Mouse (Mus musculus) heart, adult 2 months (tissue): ENCODE results near the gene Hapln4. TPM values are rescaled to one million over a fixed set of nuclear protein-coding genes. Genes with fewer than 3 reads are reported as not detected.
A peak's percentile ranks its signal among the peaks of the same experiment; 100 is the strongest.

ENCODE experiments used
- DNase-seq, 2 experiments: peaks; one replicate each; pipeline ENCODE4 v3.0.0; 2021
- H3K27ac ChIP-seq: fragments of 200-600 bp; 2 replicates; pipeline ENCODE4 v1.8.1; 2022
- H3K27me3 ChIP-seq: fragments of 200-500 bp; 2 replicates; pipeline ENCODE4 v1.6.1; 2012; ENCODE audit warnings: mild to moderate bottlenecking, low read length, inconsistent platforms, mixed read lengths; ENCODE audit not compliant: control insufficient read depth, insufficient read depth
- H3K36me3 ChIP-seq: fragments of 200-500 bp; 2 replicates; pipeline ENCODE4 v1.6.1; 2012; ENCODE audit warnings: low read length, inconsistent platforms; ENCODE audit not compliant: control insufficient read depth, insufficient read depth
- H3K4me1 ChIP-seq: fragments of 200-500 bp; 2 replicates; pipeline ENCODE4 v1.6.1; 2011; ENCODE audit warnings: low read length; ENCODE audit not compliant: control insufficient read depth, insufficient read depth
- H3K4me3 ChIP-seq: fragments of 200-600 bp; 2 replicates; pipeline ENCODE4 v1.8.1; 2022
- H3K79me2 ChIP-seq: fragments of 200-500 bp; replicated peaks from 2 replicates; pipeline ENCODE4 v1.6.1; 2012; ENCODE audit warnings: mild to moderate bottlenecking, inconsistent platforms, low read length, moderate library complexity, mixed read lengths; ENCODE audit not compliant: control insufficient read depth, insufficient read depth
- H3K9ac ChIP-seq: fragments of 200-500 bp; 2 replicates; pipeline ENCODE4 v1.6.1; 2012; ENCODE audit warnings: low read depth, mild to moderate bottlenecking, control low read depth, inconsistent platforms, low read length, mixed read lengths
- CTCF ChIP-seq: fragments of 200-600 bp; IDR thresholded peaks from 2 replicates; pipeline ENCODE4 v1.8.1; 2022; ENCODE audit warnings: antibody characterized with exemption, mild to moderate bottlenecking, moderate library complexity
- EP300 ChIP-seq: fragments of 200-500 bp; IDR thresholded peaks from 2 replicates; pipeline ENCODE4 v1.6.1; 2011; ENCODE audit warnings: low read depth, low read length, control low read depth; ENCODE audit not compliant: insufficient read depth
- POLR2A ChIP-seq: fragments of 200-500 bp; IDR thresholded peaks from 2 replicates; pipeline ENCODE4 v1.6.1; 2011; ENCODE audit warnings: mild to moderate bottlenecking, low read depth, low read length, control low read depth; ENCODE audit not compliant: insufficient read depth
- WGBS: fragments of 180-500 bp; shearing (Covaris S2); methylation state at CpG from one replicate; pipeline ENCODE4 v1.1.7; 2018; 5-methylcytosine and 5-hydroxymethylcytosine counted together
- intact Hi-C: fragments of 180-260 bp; cut with DNase I; formaldehyde crosslinking; loops from one replicate; pipeline ENCODE4 v1.15.1; 2025
- polyA plus RNA-seq: library from polyadenylated mRNA; depleted of rRNA; stranded (reverse); fragments of >200 nt; gene quantifications from 2 replicates; pipeline ENCODE4 v1.2.3, GENCODE M21; 2012
- total RNA-seq, 2 experiments: library from RNA; stranded (reverse); gene quantifications; 2 replicates each; pipeline ENCODE4 v1.2.3; 2021

Gene Hapln4
- total and polyA plus RNA-seq, 3 experiments = 0.10 to 0.16 TPM; not detected in 1

- H3K27ac ChIP-seq = peak overlapping the region; percentile 68
- H3K4me3 ChIP-seq = no peak overlapping the region
- peaks cover 9% of the 10 kb centered on the region for H3K4me1 ChIP-seq
- H3K27me3 ChIP-seq = no peaks in the 10 kb centered on the region
- H3K36me3 ChIP-seq = no peaks in the 10 kb centered on the region
- no peaks in the 10 kb centered on the region for H3K79me2 ChIP-seq
- WGBS = 55% methylated on average over 3 of the region's 3 CpGs
- peak; percentile 76 to 84 for DNase-seq
- TF ChIP-seq EP300 (no peak), CTCF (no peak)
- H3K9ac ChIP-seq = no peak overlapping the region
- intact Hi-C loops = no loop called here
Measured at GRCm38 (mm10) chr8:70128435-70128834, 45.2 kb downstream of the Hapln4 start.

DNA sequence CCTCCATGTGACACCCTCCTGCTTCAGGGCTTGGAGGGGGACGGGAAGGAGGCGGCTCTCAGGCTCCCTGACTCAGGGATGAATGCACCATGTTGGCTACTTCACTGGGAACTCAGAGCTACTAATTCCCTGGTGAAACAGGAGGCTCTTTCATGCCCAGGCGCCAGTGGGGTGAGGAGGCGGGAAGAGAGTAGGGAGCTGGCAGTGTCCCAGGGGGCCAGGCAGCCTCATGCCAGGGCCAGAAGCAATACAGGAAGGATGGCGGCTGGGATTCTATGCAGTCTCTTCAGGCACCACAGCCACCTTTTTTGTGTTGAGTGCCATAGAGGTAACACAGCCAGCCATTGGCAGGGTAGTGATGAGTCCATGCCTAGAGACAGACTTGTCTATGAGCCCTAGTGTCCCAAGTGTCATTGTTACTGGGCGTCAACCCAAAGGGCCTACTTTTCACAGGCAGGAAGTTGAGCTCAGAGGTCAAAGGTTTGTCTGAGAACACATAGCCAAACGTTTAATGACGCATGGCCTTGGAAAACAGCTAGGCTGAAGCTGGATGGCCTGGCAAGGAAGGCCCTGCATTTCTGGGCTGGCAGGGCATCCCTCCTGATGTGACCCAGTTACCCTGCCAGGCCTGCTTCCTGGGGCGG is 46.2 kb downstream of the Hapln4 start:
- WGBS = 40% methylated on average over 9 of the region's 9 CpGs
- H3K36me3 ChIP-seq = no peaks in the 10 kb centered on the region
- H3K4me1 ChIP-seq = peaks cover 9% of the 10 kb centered on the region
- H3K79me2 ChIP-seq = no peaks in the 10 kb centered on the region
- H3K27me3 ChIP-seq = no peaks in the 10 kb centered on the region
- intact Hi-C loops = no loop called here
- TF ChIP-seq CTCF (no peak), POLR2A (no peak), EP300 (no peak)
- DNase-seq = peak; percentile 40 to 58
- no peak overlapping the region for H3K9ac ChIP-seq
- no peak overlapping the region for H3K4me3 ChIP-seq
- H3K27ac ChIP-seq = peak overlapping the region; percentile 68

DNA sequence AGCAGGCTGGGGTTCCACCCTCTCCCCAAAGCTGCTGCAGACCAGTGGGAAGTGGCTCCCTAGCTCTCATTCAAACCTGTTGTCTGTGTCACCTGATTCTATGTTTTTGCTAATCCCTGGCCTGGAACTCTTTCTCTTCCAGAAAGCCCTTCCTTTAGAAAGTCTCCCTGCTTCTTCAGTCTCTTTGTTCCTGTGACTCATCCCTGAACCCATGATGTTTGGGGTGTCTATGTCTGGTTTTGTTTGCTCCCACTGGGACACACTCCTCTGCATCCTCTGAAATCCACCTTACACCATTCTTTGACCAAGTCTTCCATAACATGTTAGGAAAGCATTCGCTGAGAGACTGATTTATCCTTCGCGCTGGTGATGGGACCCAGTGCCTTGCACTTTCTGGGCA is 46.8 kb downstream of the Hapln4 start:
- intact Hi-C loops = loop anchor here (5.0 kb wide), 1 partner anchor 133 kb away; the partner anchor contains the start of gene Gatad2a
- peaks cover 9% of the 10 kb centered on the region for H3K4me1 ChIP-seq
- no peaks in the 10 kb centered on the region for H3K79me2 ChIP-seq
- WGBS = 88% methylated on average over 3 of the region's 3 CpGs
- H3K36me3 ChIP-seq = no peaks in the 10 kb centered on the region
- H3K27me3 ChIP-seq = no peaks in the 10 kb centered on the region
- TF ChIP-seq POLR2A = no peak
- TF ChIP-seq EP300 = no peak
- no peak for TF ChIP-seq CTCF
- no peak overlapping the region for H3K9ac ChIP-seq
- H3K4me3 ChIP-seq = no peak overlapping the region
- DNase-seq = no peak
- H3K27ac ChIP-seq = peak overlapping the region; percentile 68

DNA sequence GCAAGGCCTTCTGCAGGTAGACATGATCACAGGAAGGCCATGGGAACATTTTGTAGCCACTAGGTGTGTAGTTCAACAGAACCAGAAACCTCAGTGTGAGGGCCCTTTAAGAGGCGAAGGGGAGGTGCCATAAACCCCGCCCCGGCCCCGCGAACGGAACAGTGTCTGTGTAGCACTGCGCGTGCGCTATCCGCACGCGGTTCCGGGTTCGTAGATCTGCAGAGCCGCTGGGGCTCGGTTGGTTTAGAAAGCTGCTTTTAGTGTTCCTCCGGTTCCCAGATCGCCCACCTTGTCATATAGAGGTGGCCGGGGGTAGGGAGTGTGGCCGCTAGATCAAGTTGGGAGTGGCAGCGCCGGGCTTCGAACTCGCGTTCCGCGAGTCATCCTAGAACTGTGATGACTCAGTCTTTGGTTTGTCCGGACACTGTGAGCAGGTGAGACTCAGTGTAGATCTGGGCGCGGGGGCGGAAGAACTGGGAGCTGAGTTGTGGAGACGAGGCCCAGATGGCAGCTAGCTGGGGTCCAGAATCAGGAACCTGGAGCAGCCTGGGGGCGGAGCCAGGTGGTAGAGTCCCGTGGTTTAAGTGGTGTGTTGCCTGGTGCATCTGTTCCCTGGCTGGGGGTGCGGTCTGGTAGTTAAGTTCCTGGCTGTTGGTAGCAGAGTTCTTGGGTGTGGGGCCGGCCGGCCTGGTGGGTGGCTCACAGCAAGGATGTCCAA is 48.1 kb downstream of the Hapln4 start, which contains the start of gene Nr2c2ap:
Gene Nr2c2ap (plus strand): TSS at position 168 of the 718 bp plus-strand sequence.
- intact Hi-C loops = loop anchor here (1.0 to 5.0 kb wide), 2 partner anchors 8 to 134 kb away; partner anchors contain the start of genes Borcs8, Gatad2a, Mef2b and Rfxank
- H3K9ac ChIP-seq = peak within 1 kb of the TSS; percentile 55
- H3K4me3 ChIP-seq = peak within 1 kb of the TSS; percentile 89
- no peaks in the 10 kb centered on the region for H3K36me3 ChIP-seq
- H3K27me3 ChIP-seq = no peaks in the 10 kb centered on the region
- peaks cover 9% of the 10 kb centered on the region for H3K4me1 ChIP-seq
- DNase-seq = peak; percentile 89
- no peaks in the 10 kb centered on the region for H3K79me2 ChIP-seq
- peak within 1 kb of the TSS; percentile 72 for H3K27ac ChIP-seq
- 2% methylated on average over 37 of the region's 37 CpGs for WGBS
- TF ChIP-seq POLR2A (peak; percentile 74), EP300 (0 out of 2 replicates have a peak, but pooled peaks have one; percentile 38), CTCF (peak; percentile 30)

DNA sequence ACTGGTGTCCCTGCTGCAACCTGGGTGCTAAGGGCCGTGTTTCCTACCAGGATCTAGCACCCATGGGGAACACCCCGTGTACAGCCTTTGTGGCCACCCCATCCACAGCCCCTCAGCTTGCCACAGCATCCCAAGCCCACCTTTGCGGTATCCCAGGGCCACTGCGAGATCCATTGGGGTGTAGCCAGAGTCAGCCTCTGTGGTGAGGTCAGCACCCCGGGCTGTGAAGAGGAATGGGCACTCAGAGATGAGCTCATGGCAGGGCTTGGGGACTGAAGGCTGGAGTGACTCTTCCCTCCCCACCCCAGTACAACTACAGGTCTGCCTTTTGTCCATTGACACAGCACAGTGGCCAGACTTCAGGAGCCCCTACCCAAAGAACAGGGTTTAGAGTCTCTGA is 50.8 kb downstream of the Hapln4 start:
- Histone ChIP-seq H3K4me3 (no peak overlapping the region), H3K79me2 (no peaks in the 10 kb centered on the region), H3K9ac (no peak overlapping the region), H3K36me3 (no peaks in the 10 kb centered on the region), H3K27me3 (no peaks in the 10 kb centered on the region), H3K4me1 (peaks cover 11% of the 10 kb centered on the region), H3K27ac (no peak overlapping the region)
- 88% methylated on average over 5 of the region's 5 CpGs for WGBS
- TF ChIP-seq CTCF (no peak), POLR2A (no peak), EP300 (no peak)
- DNase-seq = no peak
- intact Hi-C loops = loop anchor here (5.0 kb wide), 1 partner anchor 137 kb away; the partner anchor contains the start of gene Gatad2a

- 68% methylated on average over 9 of the region's 9 CpGs for WGBS
- DNase-seq = peak in 1 of 2 experiments; percentile 13
Measured at GRCm38 (mm10) chr8:70134931-70135330, 51.7 kb downstream of the Hapln4 start.

More at GRCm38 (mm10) chr8:70134931-70135330, 51.7 kb downstream of the Hapln4 start:
- no peak overlapping the region; the same call in 1 of the 2 replicates for H3K27ac ChIP-seq
- no peaks in the 10 kb centered on the region for H3K36me3 ChIP-seq
- no peak for TF ChIP-seq POLR2A
- TF ChIP-seq EP300 = no peak
- TF ChIP-seq CTCF = no peak
- no peaks in the 10 kb centered on the region for H3K27me3 ChIP-seq
- no peak overlapping the region for H3K4me3 ChIP-seq
- H3K79me2 ChIP-seq = no peaks in the 10 kb centered on the region
- peaks cover 7% of the 10 kb centered on the region for H3K4me1 ChIP-seq
- intact Hi-C loops = loop anchor here (5.0 kb wide), 1 partner anchor 138 kb away; the partner anchor contains the start of gene Gatad2a
- no peak overlapping the region for H3K9ac ChIP-seq
